12 mouse cellular contexts compared by ENCODE assay signal in the genomic region with DNA sequence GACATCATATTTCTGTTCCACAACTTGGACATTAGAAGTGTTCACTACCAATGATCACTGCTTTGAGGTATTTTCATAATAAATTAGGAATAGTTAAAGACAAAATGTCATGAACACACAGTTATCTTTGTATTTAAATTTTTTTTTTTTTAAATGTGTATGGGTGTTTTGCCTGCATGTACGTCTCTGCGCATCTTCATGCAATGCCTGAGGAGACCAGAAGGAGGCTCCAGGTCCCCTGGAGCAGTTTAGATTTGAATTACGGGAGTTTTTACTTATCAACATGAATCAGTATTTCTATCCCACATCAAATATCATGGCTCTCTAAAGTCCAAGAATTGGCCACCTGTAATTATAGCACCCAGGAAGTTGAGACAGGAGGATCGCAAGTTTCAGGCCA. TPM values are rescaled to one million over a fixed set of nuclear protein-coding genes. Genes with fewer than 3 reads are reported as not detected.
DNase-seq lines count a peak whose midpoint lies in the region; ATAC-seq and TF ChIP-seq lines count a peak whose summit lies in the region.
"Had no signal": no experiment of that assay in that cellular context is flagged by ENCODE, and none has a peak within 500 bp of the region (broad histone marks: within the 10 kb centered on the region; RNA-seq: fewer than 3 reads in every experiment).

No protein-coding gene starts in this region.

- no peaks in the 10 kb centered on the region for H3K9me3 ChIP-seq in forebrain, postnatal 0 days (ENCODE audit: low read length)
- no peaks in the 10 kb centered on the region for H3K9me3 ChIP-seq in forebrain, embryonic 12.5 days
- H3K9me3 ChIP-seq: liver, embryonic 15.5 days had no signal

- H3K4me2 ChIP-seq in forebrain, postnatal 0 days (ENCODE audit: low read depth) = no peak overlapping the region
- no peak overlapping the region for H3K4me2 ChIP-seq in forebrain, embryonic 12.5 days
- H3K4me2 ChIP-seq: liver, embryonic 15.5 days had no signal

- no peak overlapping the region for H3K4me3 ChIP-seq in forebrain, postnatal 0 days (ENCODE audit: low read depth, low read length)
- no peak overlapping the region for H3K4me3 ChIP-seq in forebrain, embryonic 12.5 days (replicated peaks)
- H3K4me3 ChIP-seq in lung, adult 2 months (replicated peaks; ENCODE audit: extremely low read depth, low read depth, low read length) = no peak overlapping the region
- H3K4me3 ChIP-seq: liver, embryonic 15.5 days; myocyte had no signal

- no peak overlapping the region for H3K9ac ChIP-seq in forebrain, postnatal 0 days
- no peak overlapping the region for H3K9ac ChIP-seq in forebrain, embryonic 12.5 days
- H3K9ac ChIP-seq: liver, embryonic 15.5 days had no signal

- no peaks in the 10 kb centered on the region for H3K36me3 ChIP-seq in forebrain, postnatal 0 days (ENCODE audit: insufficient read depth)
- H3K36me3 ChIP-seq in forebrain, embryonic 12.5 days (replicated peaks) = no peaks in the 10 kb centered on the region
- H3K36me3 ChIP-seq in splenic B cell, adult 2 months (ENCODE audit: control insufficient read depth, insufficient read depth, low read length, poor library complexity, severe bottlenecking) = no peaks in the 10 kb centered on the region
- H3K36me3 ChIP-seq: liver, embryonic 15.5 days had no signal

- no peak for TF ChIP-seq POLR2A in lung, adult 2 months (IDR thresholded peaks at IDR 0.05; ENCODE audit: borderline replicate concordance, extremely low read depth, low read depth, low read length)

- H3K27me3 ChIP-seq in forebrain, postnatal 0 days (ENCODE audit: insufficient read depth, low read length) = no peaks in the 10 kb centered on the region; the same call in 1 of the 2 replicates
- peaks cover 32% of the 10 kb centered on the region for H3K27me3 ChIP-seq in forebrain, embryonic 12.5 days
- no peaks in the 10 kb centered on the region for H3K27me3 ChIP-seq in splenic B cell, adult 2 months (ENCODE audit: control insufficient read depth, insufficient read depth, low read length, poor library complexity, severe bottlenecking)

- no peak for ATAC-seq in forebrain, postnatal 0 days
- no peak for ATAC-seq in forebrain, embryonic 12.5 days (ENCODE audit: low FRiP score)
- ATAC-seq in erythroblast, adult 5-6 weeks (replicated peaks; ENCODE audit: low FRiP score, poor library complexity, severe bottlenecking) = no peak

- 57% methylated on average over 4 of the region's 4 CpGs for WGBS in forebrain, postnatal 0 days
- 59% methylated on average over 4 of the region's 4 CpGs for WGBS in forebrain, embryonic 12.5 days
- WGBS in lung, adult 2 months = 47% methylated on average over 4 of the region's 4 CpGs

- DNase-seq in forebrain, postnatal 0 days = peak; percentile 24
- DNase-seq in lung, adult 2 months = no peak
- DNase-seq in lung, postnatal 4 days = no peak
- peak; percentile 56 for DNase-seq in NIH3T3 (ENCODE audit: low read depth)
- DNase-seq in splenic B cell, adult 2 months (ENCODE audit: low read depth, low spot score) = peak; percentile 63
- DNase-seq in layer of hippocampus, adult 11-12 months (ENCODE audit: low spot score) = no peak
- DNase-seq: heart, adult 18-20 months had no signal

- 0 out of 2 replicates have a peak, but pooled peaks cover 4% of the 10 kb centered on the region for H3K4me1 ChIP-seq in forebrain, postnatal 0 days (ENCODE audit: insufficient read depth)
- H3K4me1 ChIP-seq in forebrain, embryonic 12.5 days = peaks cover 5% of the 10 kb centered on the region
- H3K4me1 ChIP-seq in lung, adult 2 months (ENCODE audit: control insufficient read depth, insufficient read depth, low read length) = no peaks in the 10 kb centered on the region

- H3K27ac ChIP-seq in forebrain, postnatal 0 days (ENCODE audit: low read depth, low read length) = no peak overlapping the region
- no peak overlapping the region for H3K27ac ChIP-seq in forebrain, embryonic 12.5 days
- H3K27ac ChIP-seq: liver, embryonic 15.5 days had no signal

- peak; percentile 45 for TF ChIP-seq CTCF in forebrain, postnatal 0 days (IDR thresholded peaks at IDR 0.05; ENCODE audit: low read depth)
- TF ChIP-seq CTCF in lung, adult 2 months (IDR thresholded peaks at IDR 0.05; ENCODE audit: insufficient read depth, low read length) = peak; percentile 27; the same call in 1 of the 2 replicates

RNA-seq across cellular contexts. Expression of gene Hfe2, which starts 2.8 kb away (rescaled TPM):
- 0.54 and 1.6 TPM in 2 replicates for total RNA-seq in forebrain, postnatal 0 days (2014; rRNA removed)
- 0.82 and 1.4 TPM in 2 replicates for polyA plus RNA-seq in forebrain, postnatal 0 days (2015; fragmentation: Nextera tagmentation; extraction: Ambion mirVana)
- polyA plus RNA-seq in forebrain, embryonic 12.5 days (2016; fragmentation: Nextera tagmentation; extraction: Ambion mirVana) = 0.54 and 0.84 TPM in 2 replicates
- polyA plus RNA-seq in lung, adult 2 months (2012; rRNA removed) = 4.6 and 13.8 TPM in 2 replicates
- total RNA-seq in erythroblast, adult 5-6 weeks (2015; ENCODE audit: low replicate concordance) = not detected in 2 replicates
- 0.17 TPM in 1 of 2 replicates, not detected in the other for total RNA-seq in erythroblast, adult 5-6 weeks (2017; ENCODE audit: low replicate concordance)

RNA-seq across cellular contexts. Expression of gene Txnip, which starts 35.6 kb away (rescaled TPM):
- 122 and 176 TPM in 2 replicates for total RNA-seq in forebrain, postnatal 0 days (2014; rRNA removed)
- 116 and 135 TPM in 2 replicates for polyA plus RNA-seq in forebrain, postnatal 0 days (2015; fragmentation: Nextera tagmentation; extraction: Ambion mirVana)
- polyA plus RNA-seq in forebrain, embryonic 12.5 days (2016; fragmentation: Nextera tagmentation; extraction: Ambion mirVana) = 40.4 and 40.8 TPM in 2 replicates
- polyA plus RNA-seq in lung, adult 2 months (2012; rRNA removed) = 687 and 806 TPM in 2 replicates
- 125 and 174 TPM in 2 replicates for total RNA-seq in erythroblast, adult 5-6 weeks (2015; ENCODE audit: low replicate concordance)
- 113 and 122 TPM in 2 replicates for total RNA-seq in erythroblast, adult 5-6 weeks (2017; ENCODE audit: low replicate concordance)

RNA-seq across cellular contexts. Expression of gene Gm16253, which starts 54.6 kb away (rescaled TPM):
- total RNA-seq in forebrain, postnatal 0 days (2014; rRNA removed) = not detected in 2 replicates
- not detected in 2 replicates for polyA plus RNA-seq in forebrain, postnatal 0 days (2015; fragmentation: Nextera tagmentation; extraction: Ambion mirVana)
- 1.3 and 1.7 TPM in 2 replicates for polyA plus RNA-seq in forebrain, embryonic 12.5 days (2016; fragmentation: Nextera tagmentation; extraction: Ambion mirVana)
- polyA plus RNA-seq in lung, adult 2 months (2012; rRNA removed) = not detected in 2 replicates
- not detected in 2 replicates for total RNA-seq in erythroblast, adult 5-6 weeks (2015; ENCODE audit: low replicate concordance)
- total RNA-seq in erythroblast, adult 5-6 weeks (2017; ENCODE audit: low replicate concordance) = not detected in 2 replicates
- polyA plus RNA-seq: embryonic facial prominence, embryonic 14.5 days had no signal

Comparison
In these comparisons a context has a peak if more than half of its experiments do, and no peak if none do; other contexts are left out.
1. DNase-seq: peak in forebrain, postnatal 0 days (single experiment), NIH3T3 (single experiment) and splenic B cell, adult 2 months (single experiment); none in lung, adult 2 months (single experiment), lung, postnatal 4 days (0 of 2) and layer of hippocampus, adult 11-12 months (single experiment).